Mouse (Mus musculus) forebrain, postnatal 0 days (tissue): Measurements from ENCODE around the gene Tango6. TPM values are rescaled to one million over a fixed set of nuclear protein-coding genes. Genes with fewer than 3 reads are reported as not detected.
A peak's percentile ranks its signal among the peaks of the same experiment; 100 is the strongest.

ENCODE experiments used
- ATAC-seq: fragments of 200-750 bp; cut with Nextera tagmentation; 2 replicates; pipeline ENCODE4 v1.8.0; 2017; ENCODE audit warnings: mild to moderate bottlenecking, moderate library complexity
- DNase-seq: peaks from one replicate; pipeline ENCODE4 v3.0.0-alpha.2; 2015
- H3K27ac ChIP-seq: fragments of 300-500 bp; sonication (generic); 2 replicates; pipeline ENCODE4 v1.5.1; 2014; ENCODE audit warnings: low read depth, mild to moderate bottlenecking, antibody characterized with exemption, low read length, moderate library complexity, mixed read lengths
- H3K27me3 ChIP-seq: fragments of 300-500 bp; sonication (generic); 2 replicates; pipeline ENCODE4 v1.6.1; 2014; ENCODE audit warnings: mild to moderate bottlenecking, low read length, mixed read lengths; ENCODE audit not compliant: insufficient read depth
- H3K36me3 ChIP-seq: fragments of 300-500 bp; sonication (generic); 2 replicates; pipeline ENCODE4 v1.6.1; 2014; ENCODE audit warnings: mild to moderate bottlenecking, moderate library complexity; ENCODE audit not compliant: insufficient read depth
- H3K4me1 ChIP-seq: fragments of 300-500 bp; sonication (generic); 2 replicates; pipeline ENCODE4 v1.6.1; 2014; ENCODE audit warnings: antibody characterized with exemption; ENCODE audit not compliant: insufficient read depth
- H3K4me2 ChIP-seq: fragments of 300-500 bp; sonication (generic); 2 replicates; pipeline ENCODE4 v1.6.1; 2014; ENCODE audit warnings: low read depth, mild to moderate bottlenecking, moderate library complexity
- H3K4me3 ChIP-seq: fragments of 300-500 bp; sonication (generic); 2 replicates; pipeline ENCODE4 v1.5.1; 2014; ENCODE audit warnings: low read depth, low read length, mixed read lengths
- H3K9ac ChIP-seq: fragments of 300-500 bp; sonication (generic); 2 replicates; pipeline ENCODE4 v1.6.1; 2014; ENCODE audit warnings: mild to moderate bottlenecking
- H3K9me3 ChIP-seq: fragments of 300-500 bp; sonication (generic); 2 replicates; pipeline ENCODE4 v1.6.1; 2016; ENCODE audit warnings: low read length
- CTCF ChIP-seq: sonication (generic); IDR thresholded peaks from 2 replicates; pipeline ENCODE4 v1.5.1; 2016; ENCODE audit warnings: antibody characterized with exemption, control low read depth, low read depth
- WGBS: fragments of 180-500 bp; shearing (Covaris S2); extraction: QIAGEN DNeasy Blood & Tissue Kit; methylation state at CpG from one replicate; pipeline ENCODE4 v1.1.7; 2014; 5-methylcytosine and 5-hydroxymethylcytosine counted together
- polyA plus RNA-seq: library from polyadenylated mRNA; unstranded; fragments of >200 nt; fragmentation: Nextera tagmentation; extraction: Ambion mirVana; gene quantifications from 2 replicates; pipeline ENCODE4 v1.2.1, GENCODE M21; 2015
- total RNA-seq: library from RNA; depleted of rRNA; stranded (reverse); fragments of >200 nt; gene quantifications from 2 replicates; pipeline ENCODE4 v1.2.3, GENCODE M21; 2014

The Tango6 gene
- total and polyA plus RNA-seq, 2 experiments from 2014 or later = 3.8 to 7.5 TPM

GRCm38 (mm10) chr8:106700131-106700530, 17.3 kb downstream of the Tango6 start:
- H3K36me3 ChIP-seq = peaks cover 9% of the 10 kb centered on the region
- no peaks in the 10 kb centered on the region for H3K27me3 ChIP-seq
- H3K9me3 ChIP-seq = no peaks in the 10 kb centered on the region
- no peak for TF ChIP-seq CTCF
- H3K4me1 ChIP-seq = no peaks in the 10 kb centered on the region
- ATAC-seq = no peak
- no peak overlapping the region for H3K4me3 ChIP-seq
- WGBS = 94% methylated on average over 6 of the region's 6 CpGs
- no peak overlapping the region for H3K4me2 ChIP-seq
- DNase-seq = no peak
- no peak overlapping the region for H3K27ac ChIP-seq
- no peak overlapping the region for H3K9ac ChIP-seq

- no peak overlapping the region for H3K27ac ChIP-seq
- H3K4me2 ChIP-seq = no peak overlapping the region
- ATAC-seq = no peak
- DNase-seq = no peak
- H3K9ac ChIP-seq = no peak overlapping the region
- no peak overlapping the region for H3K4me3 ChIP-seq
- no peaks in the 10 kb centered on the region for H3K27me3 ChIP-seq
- 93% methylated on average over 3 of the region's 3 CpGs for WGBS
- no peaks in the 10 kb centered on the region for H3K4me1 ChIP-seq
- no peak for TF ChIP-seq CTCF
- no peaks in the 10 kb centered on the region for H3K9me3 ChIP-seq
- peaks cover 9% of the 10 kb centered on the region for H3K36me3 ChIP-seq
Measured at GRCm38 (mm10) chr8:106701360-106701759, 18.5 kb downstream of the Tango6 start.

GRCm38 (mm10) chr8:106704199-106704900, 21.5 kb downstream of the Tango6 start:
- Histone ChIP-seq H3K9me3 (no peaks in the 10 kb centered on the region), H3K4me1 (no peaks in the 10 kb centered on the region), H3K27me3 (no peaks in the 10 kb centered on the region), H3K9ac (no peak overlapping the region), H3K4me3 (no peak overlapping the region), H3K36me3 (no peaks in the 10 kb centered on the region; the same call in 1 of the 2 replicates), H3K4me2 (no peak overlapping the region), H3K27ac (peak overlapping the region; percentile 16)
- 68% methylated on average over 9 of the region's 9 CpGs for WGBS
- no peak for DNase-seq
- no peak for TF ChIP-seq CTCF
- ATAC-seq = peak; percentile 79

GRCm38 (mm10) chr8:106704901-106705321, 22.0 kb downstream of the Tango6 start:
- no peak for TF ChIP-seq CTCF
- H3K27me3 ChIP-seq = no peaks in the 10 kb centered on the region
- no peaks in the 10 kb centered on the region for H3K4me1 ChIP-seq
- no peak overlapping the region for H3K4me2 ChIP-seq
- no peaks in the 10 kb centered on the region; the same call in 1 of the 2 replicates for H3K36me3 ChIP-seq
- no peaks in the 10 kb centered on the region for H3K9me3 ChIP-seq
- 32% methylated on average over 9 of the region's 9 CpGs for WGBS
- DNase-seq (peak; percentile 69), ATAC-seq (peak; percentile 86)
- H3K27ac ChIP-seq = peak overlapping the region; percentile 16
- H3K4me3 ChIP-seq = no peak overlapping the region
- H3K9ac ChIP-seq = no peak overlapping the region

- TF ChIP-seq CTCF = no peak
- DNase-seq = no peak
- no peak overlapping the region for H3K4me2 ChIP-seq
- H3K4me1 ChIP-seq = no peaks in the 10 kb centered on the region
- ATAC-seq = no peak
- H3K36me3 ChIP-seq = no peaks in the 10 kb centered on the region; the same call in 1 of the 2 replicates
- H3K4me3 ChIP-seq = no peak overlapping the region
- no peaks in the 10 kb centered on the region for H3K27me3 ChIP-seq
- WGBS = 83% methylated on average over 6 of the region's 6 CpGs
- no peaks in the 10 kb centered on the region for H3K9me3 ChIP-seq
- H3K27ac ChIP-seq = no peak overlapping the region
- H3K9ac ChIP-seq = no peak overlapping the region
Measured at GRCm38 (mm10) chr8:106706194-106706593, 23.3 kb downstream of the Tango6 start.

- H3K27ac ChIP-seq = no peak overlapping the region
- H3K36me3 ChIP-seq = no peaks in the 10 kb centered on the region
- H3K9ac ChIP-seq = no peak overlapping the region
- H3K4me2 ChIP-seq = no peak overlapping the region
- H3K9me3 ChIP-seq = no peaks in the 10 kb centered on the region
- H3K27me3 ChIP-seq = no peaks in the 10 kb centered on the region
- H3K4me3 ChIP-seq = no peak overlapping the region
- WGBS = 73% methylated on average over 2 of the region's 2 CpGs
- no peaks in the 10 kb centered on the region for H3K4me1 ChIP-seq
- DNase-seq = no peak
- no peak for TF ChIP-seq CTCF
- no peak for ATAC-seq
Measured at GRCm38 (mm10) chr8:106710002-106710401, 27.1 kb downstream of the Tango6 start.

- Histone ChIP-seq H3K27me3 (no peaks in the 10 kb centered on the region), H3K27ac (no peak overlapping the region), H3K4me2 (no peak overlapping the region), H3K4me1 (no peaks in the 10 kb centered on the region), H3K9me3 (no peaks in the 10 kb centered on the region), H3K36me3 (no peaks in the 10 kb centered on the region; the same call in 1 of the 2 replicates), H3K4me3 (no peak overlapping the region), H3K9ac (no peak overlapping the region)
- no peak for TF ChIP-seq CTCF
- DNase-seq (no peak), ATAC-seq (no peak)
- 51% methylated on average over 3 of the region's 3 CpGs for WGBS
Measured at GRCm38 (mm10) chr8:106712487-106712886, 29.6 kb downstream of the Tango6 start.
